Mouse (Mus musculus): ENCODE results near the gene Pik3ap1.
A peak's percentile ranks its signal among the peaks of the same experiment; 100 is the strongest.
"Not testable (repeated sequence)": the region's sequence is repeated elsewhere in the genome, so short reads cannot be mapped to it uniquely, and the experiment has no call there.

The Pik3ap1 gene

GRCm38 (mm10) chr19:41332228-41332627 lies 52.7 kb downstream of the Pik3ap1 start:
- no peak for DNase-seq (ENCODE audit: low spot score)

GRCm38 (mm10) chr19:41330401-41330800 lies 54.5 kb downstream of the Pik3ap1 start:
- DNase-seq (ENCODE audit: low spot score) = no peak

- no peak for DNase-seq (ENCODE audit: low spot score)
Observed at GRCm38 (mm10) chr19:41329961-41330360, 54.9 kb downstream of the Pik3ap1 start.

- DNase-seq (ENCODE audit: low spot score) = no peak
Observed at GRCm38 (mm10) chr19:41328743-41329142, 56.2 kb downstream of the Pik3ap1 start.

- no peak for DNase-seq (ENCODE audit: low spot score)
Observed at GRCm38 (mm10) chr19:41323813-41324212, 61.1 kb downstream of the Pik3ap1 start.

- DNase-seq (ENCODE audit: low spot score) = no peak
Observed at GRCm38 (mm10) chr19:41323125-41323524, 61.8 kb downstream of the Pik3ap1 start.

GRCm38 (mm10) chr19:41321149-41321548 lies 63.8 kb downstream of the Pik3ap1 start:
- no peak for DNase-seq (ENCODE audit: low spot score)

- DNase-seq (ENCODE audit: low spot score) = no peak
Observed at GRCm38 (mm10) chr19:41317315-41318095, 67.4 kb downstream of the Pik3ap1 start.

- no peak for DNase-seq (ENCODE audit: low spot score)
Observed at GRCm38 (mm10) chr19:41314696-41315095, 70.2 kb downstream of the Pik3ap1 start.

- DNase-seq (ENCODE audit: low spot score) = no peak
Observed at GRCm38 (mm10) chr19:41313663-41314062, 71.2 kb downstream of the Pik3ap1 start.

- DNase-seq (ENCODE audit: low spot score) = not testable (repeated sequence)
Observed at GRCm38 (mm10) chr19:41312587-41312986, 72.3 kb downstream of the Pik3ap1 start.

GRCm38 (mm10) chr19:41312027-41312426 lies 72.9 kb downstream of the Pik3ap1 start:
- no peak for DNase-seq (ENCODE audit: low spot score)

GRCm38 (mm10) chr19:41310971-41311703 lies 73.8 kb downstream of the Pik3ap1 start:
- peak; percentile 30 for DNase-seq (ENCODE audit: low spot score)

GRCm38 (mm10) chr19:41303933-41304332 lies 81.0 kb downstream of the Pik3ap1 start:
- no peak for DNase-seq (ENCODE audit: low spot score)

GRCm38 (mm10) chr19:41303433-41303832 lies 81.5 kb downstream of the Pik3ap1 start:
- DNase-seq (ENCODE audit: low spot score) = no peak

- DNase-seq (ENCODE audit: low spot score) = no peak
Observed at GRCm38 (mm10) chr19:41301856-41302255, 83.0 kb downstream of the Pik3ap1 start.

- no peak for DNase-seq (ENCODE audit: low spot score)
Observed at GRCm38 (mm10) chr19:41299446-41299845, 85.5 kb downstream of the Pik3ap1 start.

GRCm38 (mm10) chr19:41290952-41291619 lies 93.8 kb downstream of the Pik3ap1 start:
- DNase-seq (ENCODE audit: low spot score) = no peak

- DNase-seq (ENCODE audit: low spot score) = no peak
Observed at GRCm38 (mm10) chr19:41288568-41288967, 96.3 kb downstream of the Pik3ap1 start.

- DNase-seq (ENCODE audit: low spot score) = no peak
Observed at GRCm38 (mm10) chr19:41287224-41287623, 97.7 kb downstream of the Pik3ap1 start.

GRCm38 (mm10) chr19:41284515-41284914 lies 100.4 kb downstream of the Pik3ap1 start:
- DNase-seq (ENCODE audit: low spot score) = no peak

- no peak for DNase-seq (ENCODE audit: low spot score)
Observed at GRCm38 (mm10) chr19:41282718-41283117, 102.2 kb downstream of the Pik3ap1 start.

GRCm38 (mm10) chr19:41282216-41282615 lies 102.7 kb downstream of the Pik3ap1 start:
- no peak for DNase-seq (ENCODE audit: low spot score)

All from testis, postnatal 14 days (tissue).